Comparison of ENCODE assay signal across 27 mouse cellular contexts in genomic region chrX:36254904-36255303, GRCm38 (mm10). TPM values are rescaled to one million over a fixed set of nuclear protein-coding genes. Genes with fewer than 3 reads are reported as not detected.
DNase-seq lines count a peak whose midpoint lies in the region; ATAC-seq lines count a peak whose summit lies in the region.
"Had no signal": no experiment of that assay in that cellular context is flagged by ENCODE, and none has a peak within 500 bp of the region (broad histone marks: within the 10 kb centered on the region; RNA-seq: fewer than 3 reads in every experiment).

No protein-coding gene starts in this region.

- WGBS in midbrain, embryonic 11.5 days = 88% methylated on average over 6 of the region's 6 CpGs

- H3K4me1 ChIP-seq in midbrain, embryonic 11.5 days (ENCODE audit: control insufficient read depth, insufficient read depth, low read length) = no peaks in the 10 kb centered on the region
- H3K4me1 ChIP-seq: embryonic facial prominence, embryonic 15.5 days; intestine, embryonic 15.5 days; liver, embryonic 13.5 days; midbrain, embryonic 13.5 days had no signal

- H3K9me3 ChIP-seq in midbrain, embryonic 11.5 days (ENCODE audit: control insufficient read depth, low read length) = no peaks in the 10 kb centered on the region
- H3K9me3 ChIP-seq: embryonic facial prominence, embryonic 15.5 days; intestine, embryonic 15.5 days; liver, embryonic 13.5 days; midbrain, embryonic 13.5 days had no signal

- H3K9ac ChIP-seq in midbrain, embryonic 11.5 days (ENCODE audit: low read length) = no peak overlapping the region
- H3K9ac ChIP-seq: embryonic facial prominence, embryonic 15.5 days; intestine, embryonic 15.5 days; liver, embryonic 13.5 days; midbrain, embryonic 13.5 days had no signal

- no peak overlapping the region for H3K27ac ChIP-seq in midbrain, embryonic 11.5 days (ENCODE audit: low read depth, low read length)
- H3K27ac ChIP-seq: embryonic facial prominence, embryonic 15.5 days; intestine, embryonic 15.5 days; liver, embryonic 13.5 days; midbrain, embryonic 13.5 days had no signal

- intact Hi-C loops in left cerebral cortex, postnatal 25 days (cut with DNase I) = no loop called here

- peak; percentile 4 for DNase-seq in layer of hippocampus, adult 9-11 months
- no peak for DNase-seq in layer of hippocampus, adult 9-10 months (ENCODE audit: low spot score)
- DNase-seq in right cerebral cortex, postnatal 36 days (ENCODE audit: low spot score in 2 of 2) = peak; percentile 14 to 34
- no peak for DNase-seq in right cerebral cortex, postnatal 25 days
- peak; percentile 9 to 58 for DNase-seq in left cerebral cortex, postnatal 25 days (ENCODE audit: low spot score in 2 of 2)
- no peak for DNase-seq in embryo, embryonic 11 days
- no peak for DNase-seq in midbrain, embryonic 11.5 days (ENCODE audit: low spot score, missing footprints)
- DNase-seq: adrenal gland, postnatal 10 days; cerebellum, adult 9-10 months; kidney, adult 8-10 months; kidney, postnatal 10 days; liver, embryonic 13.5 days; lung, adult 2 months; lung, postnatal 14 days; thymus, adult 2 months had no signal

- no peak for ATAC-seq in midbrain, embryonic 11.5 days (ENCODE audit: low FRiP score)
- ATAC-seq: forebrain, embryonic 14.5 days; hindbrain, embryonic 16.5 days; intestine, embryonic 15.5 days; midbrain, embryonic 13.5 days had no signal

- no peak overlapping the region for H3K4me3 ChIP-seq in midbrain, embryonic 11.5 days (ENCODE audit: low read depth, low read length)
- H3K4me3 ChIP-seq: embryonic facial prominence, embryonic 15.5 days; intestine, embryonic 15.5 days; liver, embryonic 13.5 days; midbrain, embryonic 13.5 days had no signal

- no peak overlapping the region for H3K4me2 ChIP-seq in midbrain, embryonic 11.5 days
- H3K4me2 ChIP-seq: embryonic facial prominence, embryonic 15.5 days; heart, embryonic 11.5 days; intestine, embryonic 15.5 days; liver, embryonic 13.5 days; midbrain, embryonic 13.5 days had no signal

- H3K36me3 ChIP-seq in midbrain, embryonic 11.5 days (ENCODE audit: control insufficient read depth, insufficient read depth, low read length) = no peaks in the 10 kb centered on the region
- H3K36me3 ChIP-seq: embryonic facial prominence, embryonic 15.5 days; intestine, embryonic 15.5 days; liver, embryonic 13.5 days; midbrain, embryonic 13.5 days had no signal

- no peaks in the 10 kb centered on the region for H3K27me3 ChIP-seq in midbrain, embryonic 11.5 days (ENCODE audit: control insufficient read depth, insufficient read depth, low read length)
- H3K27me3 ChIP-seq: embryonic facial prominence, embryonic 15.5 days; intestine, embryonic 15.5 days; liver, embryonic 13.5 days; midbrain, embryonic 13.5 days had no signal

RNA-seq across cellular contexts. Expression of gene Zcchc12, which starts 59.2 kb away (rescaled TPM):
- 10 to 100 TPM; 57.8 to 70.7 TPM for total RNA-seq in left cerebral cortex, postnatal 25 days (2021)
- 46.7 and 50.7 TPM in 2 replicates for polyA plus RNA-seq in midbrain, embryonic 11.5 days (2014; fragmentation: Nextera tagmentation; extraction: Ambion mirVana)
- total RNA-seq: gastrocnemius, adult 8-10 months; granulocyte monocyte progenitor cell, adult 5-6 weeks; megakaryocyte, adult 5-6 weeks; MEL; monocyte, adult 5-6 weeks; neutrophil, adult 5-6 weeks had no signal

Comparison
In these comparisons a context has a peak if more than half of its experiments do, and no peak if none do; other contexts are left out.
1. DNase-seq: peak in layer of hippocampus, adult 9-11 months (single experiment), right cerebral cortex, postnatal 36 days (2 of 2) and left cerebral cortex, postnatal 25 days (2 of 2); none in layer of hippocampus, adult 9-10 months (single experiment), right cerebral cortex, postnatal 25 days (single experiment), embryo, embryonic 11 days (single experiment) and midbrain, embryonic 11.5 days (single experiment).